ENCODE assay signal across 8 mouse cellular contexts in genomic region chr9:84343435-84344095, GRCm38 (mm10).
A peak's percentile ranks its signal among the peaks of the same experiment; 100 is the strongest.
DNase-seq lines count a peak whose midpoint lies in the region; ATAC-seq and TF ChIP-seq lines count a peak whose summit lies in the region.

No protein-coding gene starts in this region.

- H3K27me3 ChIP-seq in heart, adult 2 months (ENCODE audit: control insufficient read depth, insufficient read depth, low read length): no peaks in the 10 kb centered on the region
- H3K27me3 ChIP-seq in midbrain, embryonic 11.5 days (ENCODE audit: control insufficient read depth, insufficient read depth, low read length): no peaks in the 10 kb centered on the region

- peak; percentile 70 for TF ChIP-seq CTCF in heart, adult 2 months (IDR thresholded peaks at IDR 0.05)

- H3K27ac ChIP-seq in heart, adult 2 months: no peak overlapping the region
- H3K27ac ChIP-seq in midbrain, embryonic 11.5 days (ENCODE audit: low read depth, low read length): no peak overlapping the region

- no peaks in the 10 kb centered on the region for H3K9me3 ChIP-seq in midbrain, embryonic 11.5 days (ENCODE audit: control insufficient read depth, low read length)

- H3K36me3 ChIP-seq in heart, adult 2 months (ENCODE audit: control insufficient read depth, insufficient read depth, low read length): no peaks in the 10 kb centered on the region
- no peaks in the 10 kb centered on the region for H3K36me3 ChIP-seq in midbrain, embryonic 11.5 days (ENCODE audit: control insufficient read depth, insufficient read depth, low read length)

- H3K4me1 ChIP-seq in heart, adult 2 months (ENCODE audit: control insufficient read depth, insufficient read depth, low read length): no peaks in the 10 kb centered on the region
- no peaks in the 10 kb centered on the region for H3K4me1 ChIP-seq in midbrain, embryonic 11.5 days (ENCODE audit: control insufficient read depth, insufficient read depth, low read length)

- 16% methylated on average over 7 of the region's 7 CpGs for WGBS in heart, adult 2 months
- WGBS in midbrain, embryonic 11.5 days: 23% methylated on average over 7 of the region's 7 CpGs

- no peak for TF ChIP-seq POLR2A in heart, adult 2 months (IDR thresholded peaks at IDR 0.05; ENCODE audit: insufficient read depth, low read depth, low read length)

- ATAC-seq in midbrain, embryonic 11.5 days (ENCODE audit: low FRiP score): peak; percentile 95

- intact Hi-C loops in heart, adult 2 months (cut with DNase I): loop anchor here (2.0 to 5.0 kb wide), 2 partner anchors 321 to 985 kb away; no protein-coding TSS in a partner anchor
- intact Hi-C loops in left cerebral cortex, postnatal 36 days (cut with DNase I): loop anchor here (5.0 kb wide), 1 partner anchor 984 kb away; the partner anchor contains the start of gene Tent5a

- no peak overlapping the region for H3K4me3 ChIP-seq in heart, adult 2 months
- no peak overlapping the region for H3K4me3 ChIP-seq in midbrain, embryonic 11.5 days (ENCODE audit: low read depth, low read length)

- DNase-seq in adrenal gland, adult (ENCODE audit: inconsistent age in 2 of 2, low spot score in 1 of 2): peak; percentile 65 to 89
- peak; percentile 90 for DNase-seq in embryo, embryonic 10 days (ENCODE audit: low spot score)
- peak; percentile 30 to 48 for DNase-seq in heart, adult 2 months
- peak; percentile 53 for DNase-seq in kidney, adult 18-20 months
- DNase-seq in left cerebral cortex, postnatal 36 days (ENCODE audit: low spot score in 2 of 2): peak; percentile 77 to 82
- peak; percentile 98 for DNase-seq in midbrain, embryonic 11.5 days (ENCODE audit: low spot score, missing footprints)
- peak; percentile 94 for DNase-seq in right cerebral cortex, postnatal 4 days
- DNase-seq in yolk sac, embryonic 10.5 days (ENCODE audit: low spot score): peak; percentile 60

- TF ChIP-seq EP300 in heart, adult 2 months (IDR thresholded peaks at IDR 0.05; ENCODE audit: insufficient read depth, low read depth, low read length): no peak

- H3K79me2 ChIP-seq in heart, adult 2 months (replicated peaks; ENCODE audit: control insufficient read depth, insufficient read depth, low read length): no peaks in the 10 kb centered on the region

- no peak overlapping the region for H3K9ac ChIP-seq in heart, adult 2 months (ENCODE audit: low read depth, low read length)
- H3K9ac ChIP-seq in midbrain, embryonic 11.5 days (ENCODE audit: low read length): no peak overlapping the region

- no peak overlapping the region for H3K4me2 ChIP-seq in midbrain, embryonic 11.5 days

Comparison
In these comparisons a context has a peak if more than half of its experiments do, and no peak if none do; other contexts are left out.
1. DNase-seq: peak in every context shown above with its lines; median percentile 98 in midbrain, embryonic 11.5 days; 94 in right cerebral cortex, postnatal 4 days; 90 in embryo, embryonic 10 days; 80 in left cerebral cortex, postnatal 36 days; 77 in adrenal gland, adult; 60 in yolk sac, embryonic 10.5 days; 53 in kidney, adult 18-20 months; 39 in heart, adult 2 months.